Mouse (Mus musculus) heart, postnatal 10 days (tissue): ENCODE measurements around the gene Vangl2. TPM values are rescaled to one million over a fixed set of nuclear protein-coding genes. Genes with fewer than 3 reads are reported as not detected.

ENCODE experiments used
- DNase-seq, 2 experiments: peaks; one replicate each; pipeline ENCODE4 v3.0.0; 2021
- intact Hi-C: fragments of 180-260 bp; cut with DNase I; formaldehyde crosslinking; loops from one replicate; pipeline ENCODE4 v1.15.1; 2025
- total RNA-seq, 2 experiments: library from RNA; stranded (reverse); gene quantifications; 2 replicates each; pipeline ENCODE4 v1.2.3; 2021

Gene Vangl2
- total RNA-seq, 2 experiments from 2014 or later, result 7.5 to 7.6 TPM

DNA sequence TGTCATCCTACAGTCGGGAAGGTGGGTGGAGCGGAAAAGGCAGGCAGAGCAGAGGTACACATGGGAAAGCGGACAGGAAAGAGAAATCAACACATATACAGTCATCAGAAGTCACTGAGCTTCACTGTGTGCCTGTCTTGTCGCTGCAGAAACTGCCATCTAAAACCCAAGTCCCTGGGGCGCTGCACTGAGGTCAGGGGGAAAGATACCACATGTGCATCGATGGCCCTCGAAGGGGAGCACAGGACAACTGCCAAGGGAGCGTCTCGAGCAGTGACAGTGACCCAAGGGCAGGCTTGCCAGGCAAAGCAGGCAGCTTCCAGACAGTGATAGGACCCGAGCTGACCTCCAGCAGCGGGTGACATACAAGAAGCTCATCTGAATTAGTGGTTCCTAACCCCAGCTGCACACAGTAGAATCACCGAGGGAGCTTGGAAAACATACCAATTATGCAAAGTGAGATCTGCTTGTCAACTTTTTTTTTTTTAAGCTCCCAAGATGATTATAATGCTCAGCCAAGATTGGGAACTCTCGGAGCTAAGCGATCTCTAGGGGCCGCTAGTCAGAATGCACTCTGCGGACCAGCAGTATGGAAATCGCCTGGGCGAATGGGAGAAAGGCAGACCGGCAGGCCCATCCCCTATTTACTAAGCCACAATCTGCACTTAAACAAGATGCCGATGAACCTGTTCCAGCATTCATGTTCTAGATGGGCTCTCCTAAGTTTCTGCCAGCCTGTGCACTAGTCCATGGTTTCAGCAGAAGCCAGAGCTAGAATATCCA is 18.0 kb downstream of the Vangl2 start:
- DNase-seq, result no peak
- intact Hi-C loops, result no loop called here

- intact Hi-C loops, result no loop called here
- no peak for DNase-seq
Measured at GRCm38 (mm10) chr1:172009406-172009805, 18.8 kb downstream of the Vangl2 start.

- DNase-seq, result no peak
- intact Hi-C loops, result no loop called here
Measured at GRCm38 (mm10) chr1:172008351-172008750, 19.9 kb downstream of the Vangl2 start.

- no peak for DNase-seq
- intact Hi-C loops, result no loop called here
Measured at GRCm38 (mm10) chr1:172007761-172008160, 20.5 kb downstream of the Vangl2 start.

GRCm38 (mm10) chr1:172001665-172002064 is 26.6 kb downstream of the Vangl2 start:
- intact Hi-C loops, result loop anchor here (2.0 kb wide), 1 partner anchor 185 kb away; no protein-coding TSS in a partner anchor
- DNase-seq, result no peak

GRCm38 (mm10) chr1:172000641-172001040 is 27.6 kb downstream of the Vangl2 start:
- intact Hi-C loops, result loop anchor here (2.0 kb wide), 1 partner anchor 184 kb away; no protein-coding TSS in a partner anchor
- DNase-seq, result peak; percentile 58 to 75

GRCm38 (mm10) chr1:171998820-171999597 is 29.2 kb downstream of the Vangl2 start:
- intact Hi-C loops, result no loop called here
- DNase-seq, result no peak

DNA sequence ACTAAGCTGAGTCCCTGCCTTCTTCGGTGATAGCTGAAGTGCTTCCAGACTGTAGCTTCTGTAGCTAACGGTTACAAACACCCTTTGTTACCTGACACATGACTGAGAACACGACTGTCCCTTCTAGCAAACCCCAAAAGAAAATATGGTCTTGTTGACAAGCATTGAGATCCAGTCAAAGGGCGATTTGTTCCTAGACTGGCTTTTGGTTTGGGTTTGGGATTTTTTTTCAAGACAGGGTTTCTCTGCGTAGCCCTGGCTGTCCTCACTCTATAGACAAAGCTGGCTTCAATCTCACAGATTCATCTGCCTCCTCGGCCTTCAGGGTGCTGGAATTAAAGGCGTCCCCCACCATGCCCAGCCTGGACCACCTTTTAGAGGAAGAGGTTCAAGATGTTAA is 31.5 kb downstream of the Vangl2 start:
- intact Hi-C loops, result no loop called here
- no peak for DNase-seq

- intact Hi-C loops, result no loop called here
- DNase-seq, result no peak
Measured at GRCm38 (mm10) chr1:171994918-171995715, 33.1 kb downstream of the Vangl2 start.

- intact Hi-C loops, result no loop called here
- no peak for DNase-seq
Measured at GRCm38 (mm10) chr1:171994501-171994900, 33.7 kb downstream of the Vangl2 start.

- DNase-seq, result no peak
- intact Hi-C loops, result no loop called here
Measured at GRCm38 (mm10) chr1:171992901-171993530, 35.2 kb downstream of the Vangl2 start.

DNA sequence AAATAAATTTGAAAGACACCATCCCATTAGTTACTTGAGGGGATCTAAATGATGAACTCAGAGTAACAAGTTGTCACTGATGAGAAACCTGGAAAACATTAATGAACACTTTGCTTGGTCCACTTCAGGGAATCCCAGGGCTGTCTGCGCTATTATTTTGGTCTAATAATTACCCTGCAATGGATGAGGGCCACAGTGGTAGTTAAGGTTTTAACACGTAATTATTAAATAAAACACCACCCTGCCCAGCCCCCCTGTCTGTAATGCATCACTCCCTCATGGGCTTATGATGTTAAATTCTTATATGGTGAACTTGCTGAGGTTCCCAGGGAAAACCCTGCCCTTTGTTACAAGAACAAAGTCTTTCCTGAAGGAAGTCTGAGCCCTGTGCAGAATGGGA is 36.4 kb downstream of the Vangl2 start:
- intact Hi-C loops, result no loop called here
- no peak for DNase-seq

DNA sequence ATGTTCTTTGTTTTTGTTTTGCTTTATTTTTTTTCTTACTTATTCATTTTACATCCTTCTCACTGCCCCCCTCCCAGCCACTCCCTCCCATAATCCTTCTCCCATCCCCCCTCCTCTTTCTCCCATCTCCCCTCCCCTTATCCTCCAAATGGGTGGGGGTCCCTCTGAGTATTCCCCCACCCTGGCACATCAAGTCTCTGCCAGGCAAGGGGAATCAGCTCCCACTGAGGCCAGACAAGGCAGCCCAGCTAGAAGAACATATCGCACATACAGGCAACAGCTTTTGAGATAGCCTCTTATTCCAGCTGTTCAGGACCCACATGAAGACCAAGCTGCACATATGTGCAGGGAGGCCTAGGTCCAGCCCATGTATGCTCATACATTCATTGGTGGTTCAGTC is 44.1 kb downstream of the Vangl2 start:
- intact Hi-C loops, result no loop called here
- DNase-seq, result no peak

GRCm38 (mm10) chr1:171983372-171984001 is 44.8 kb downstream of the Vangl2 start:
- DNase-seq, result no peak
- intact Hi-C loops, result no loop called here

GRCm38 (mm10) chr1:171982740-171983139 is 45.5 kb downstream of the Vangl2 start:
- intact Hi-C loops, result no loop called here
- DNase-seq, result no peak

- intact Hi-C loops, result no loop called here
- no peak for DNase-seq
Measured at GRCm38 (mm10) chr1:171982170-171982569, 46.1 kb downstream of the Vangl2 start.

DNA sequence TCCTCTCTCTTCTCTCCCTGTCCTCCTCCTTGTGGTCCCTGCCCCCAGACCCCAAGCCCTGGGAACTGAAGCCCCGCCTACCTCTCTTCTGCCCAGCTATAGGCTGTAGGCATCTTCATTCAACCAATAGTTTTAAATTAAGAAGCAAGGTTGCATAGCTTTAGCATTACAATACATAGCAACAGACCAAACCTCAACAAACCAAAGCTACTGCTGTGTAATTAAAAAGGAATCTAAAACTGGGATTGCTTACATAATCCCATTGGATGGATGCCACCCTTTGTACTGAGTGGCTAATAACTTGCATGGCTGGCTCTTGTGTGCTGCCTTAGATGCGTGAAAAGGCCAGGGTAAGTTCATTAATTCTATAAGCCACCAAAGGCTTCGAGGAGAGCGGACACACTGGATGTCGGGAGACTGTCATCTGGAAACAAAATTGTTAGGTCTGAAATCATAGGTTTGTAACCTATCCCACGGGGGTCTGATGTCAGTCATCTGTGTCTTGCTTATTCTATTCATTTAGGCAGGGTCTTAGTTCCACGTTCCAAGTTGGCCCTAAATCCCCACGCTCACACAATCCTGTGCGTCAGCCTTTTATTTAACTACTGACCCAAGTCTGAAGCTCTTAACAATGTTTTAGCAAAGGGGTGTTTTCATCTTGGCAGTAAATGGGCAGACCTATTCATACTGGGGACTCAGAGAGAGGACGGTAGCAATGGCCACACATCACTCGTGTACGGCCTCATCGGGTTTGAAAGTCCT is 48.1 kb downstream of the Vangl2 start:
- peak in 1 of 2 experiments; percentile 9 for DNase-seq
- intact Hi-C loops, result no loop called here

DNA sequence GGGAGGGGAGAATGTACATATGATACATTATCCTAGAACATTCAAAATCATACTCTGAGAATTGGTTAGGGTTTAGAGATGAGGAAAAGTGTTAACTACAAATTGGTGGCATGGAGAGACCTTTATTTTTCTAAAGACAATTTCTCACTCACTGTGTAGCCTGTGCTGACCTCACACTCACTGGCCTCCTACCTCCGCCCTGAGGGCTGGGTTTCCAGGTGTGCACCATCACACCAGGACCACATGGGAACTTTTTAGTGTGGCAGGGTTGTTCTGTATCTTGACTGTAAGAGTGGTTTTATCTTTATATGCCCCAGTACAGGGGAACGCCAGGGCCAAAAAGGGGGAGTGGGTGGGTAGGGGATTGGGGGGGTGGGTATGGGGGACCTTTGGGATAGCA is 50.4 kb downstream of the Vangl2 start:
- intact Hi-C loops, result no loop called here
- no peak for DNase-seq

- intact Hi-C loops, result no loop called here
- no peak for DNase-seq
Measured at GRCm38 (mm10) chr1:171976826-171977539, 51.3 kb downstream of the Vangl2 start.
